Comparison of ENCODE assay signal across 8 mouse cellular contexts in the genomic region with DNA sequence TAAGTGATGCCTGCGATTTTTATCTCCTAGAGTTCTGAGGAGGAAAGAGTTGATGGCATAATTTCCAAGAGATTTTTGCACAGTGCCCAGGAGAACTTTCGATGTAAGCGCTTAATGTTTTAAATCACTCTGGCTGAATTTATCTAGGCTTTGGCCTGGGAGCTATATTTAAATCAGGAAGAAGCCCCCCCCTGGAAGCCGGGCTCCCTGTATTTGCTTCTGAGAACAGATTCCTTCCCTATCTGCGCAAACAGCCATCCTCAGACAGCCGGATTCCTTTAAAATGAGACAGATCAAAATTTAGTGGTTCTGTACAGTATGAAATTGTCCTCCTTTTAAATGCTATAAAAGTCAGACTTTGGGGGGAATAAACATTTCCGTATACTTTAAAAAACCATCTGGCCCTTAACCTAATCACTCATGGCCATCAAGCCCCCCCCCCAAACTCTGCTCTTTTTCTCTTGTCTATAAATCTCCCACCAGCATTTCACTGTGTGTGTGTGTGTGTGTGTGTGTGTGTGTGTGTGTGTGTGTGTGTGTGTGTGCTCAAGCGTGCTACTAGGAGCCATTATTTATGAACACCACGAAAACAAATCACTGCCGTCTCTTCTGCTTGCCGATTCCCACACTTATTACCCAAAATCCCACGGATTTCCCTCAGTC. TPM values are rescaled to one million over a fixed set of nuclear protein-coding genes. Genes with fewer than 3 reads are reported as not detected.
DNase-seq lines count a peak whose midpoint lies in the region; ATAC-seq and TF ChIP-seq lines count a peak whose summit lies in the region.
"Had no signal": no experiment of that assay in that cellular context is flagged by ENCODE, and none has a peak within 500 bp of the region (broad histone marks: within the 10 kb centered on the region; RNA-seq: fewer than 3 reads in every experiment).

No protein-coding gene starts in this region.

- H3K27ac ChIP-seq in lung, embryonic 16.5 days (ENCODE audit: low read length) = peak overlapping the region; percentile 85
- no peak overlapping the region for H3K27ac ChIP-seq in hindbrain, embryonic 13.5 days
- H3K27ac ChIP-seq in liver, embryonic 14.5 days = no peak overlapping the region
- H3K27ac ChIP-seq in stomach, embryonic 16.5 days (ENCODE audit: low read length) = 0 out of 2 replicates have a peak overlapping the region, but pooled peaks have one; percentile 22

- TF ChIP-seq EP300 in liver, embryonic 14.5 days (IDR thresholded peaks at IDR 0.05; ENCODE audit: low read depth) = no peak

- WGBS in lung, embryonic 16.5 days = 28% methylated on average over 12 of the region's 12 CpGs
- WGBS in hindbrain, embryonic 13.5 days = 54% methylated on average over 12 of the region's 12 CpGs
- 51% methylated on average over 12 of the region's 12 CpGs for WGBS in liver, embryonic 14.5 days (ENCODE audit: insufficient replicate concordance)
- 26% methylated on average over 12 of the region's 12 CpGs for WGBS in stomach, embryonic 16.5 days

- peaks cover 15% of the 10 kb centered on the region for H3K4me1 ChIP-seq in lung, embryonic 16.5 days (replicated peaks; ENCODE audit: control insufficient read depth, insufficient read depth, low read length)
- peaks cover 16% of the 10 kb centered on the region for H3K4me1 ChIP-seq in hindbrain, embryonic 13.5 days (replicated peaks)
- no peaks in the 10 kb centered on the region for H3K4me1 ChIP-seq in liver, embryonic 14.5 days (replicated peaks; ENCODE audit: control insufficient read depth in 2 of 2, insufficient read depth in 2 of 2, low read length in 1 of 2)
- H3K4me1 ChIP-seq in stomach, embryonic 16.5 days (ENCODE audit: control insufficient read depth, insufficient read depth, low read length) = peaks cover 5% of the 10 kb centered on the region; the same call in 1 of the 2 replicates

- peak overlapping the region; percentile 90 for H3K4me3 ChIP-seq in lung, embryonic 16.5 days (ENCODE audit: low read length)
- no peak overlapping the region for H3K4me3 ChIP-seq in hindbrain, embryonic 13.5 days
- H3K4me3 ChIP-seq in liver, embryonic 14.5 days (ENCODE audit: insufficient read depth in 1 of 2, low read depth in 2 of 2, low read length in 2 of 2) = 0 out of 4 replicates have a peak overlapping the region, but pooled peaks of 1 of the 2 experiments have one; percentile 32
- peak overlapping the region; percentile 85 for H3K4me3 ChIP-seq in stomach, embryonic 16.5 days (replicated peaks; ENCODE audit: low read length)

- peak overlapping the region; percentile 87 for H3K9ac ChIP-seq in lung, embryonic 16.5 days (ENCODE audit: low read length)
- H3K9ac ChIP-seq in hindbrain, embryonic 13.5 days = no peak overlapping the region
- no peak overlapping the region for H3K9ac ChIP-seq in liver, embryonic 14.5 days (replicated peaks)
- H3K9ac ChIP-seq in stomach, embryonic 16.5 days (ENCODE audit: low read length) = peak overlapping the region; percentile 83

- DNase-seq in lung, postnatal 25 days (ENCODE audit: low spot score) = no peak
- DNase-seq in liver, embryonic 14.5 days (ENCODE audit: low read depth in 3 of 3, low spot score in 3 of 3) = no peak
- no peak for DNase-seq in layer of hippocampus, adult 18-20 months (ENCODE audit: low spot score in 2 of 2)
- DNase-seq in MN1 (ENCODE audit: low spot score) = no peak
- DNase-seq: cerebellum, postnatal 25 days had no signal

- H3K9me3 ChIP-seq in lung, embryonic 16.5 days (ENCODE audit: control insufficient read depth, low read length) = no peaks in the 10 kb centered on the region
- no peaks in the 10 kb centered on the region for H3K9me3 ChIP-seq in hindbrain, embryonic 13.5 days
- no peaks in the 10 kb centered on the region for H3K9me3 ChIP-seq in liver, embryonic 14.5 days (ENCODE audit: control insufficient read depth, low read length)
- H3K9me3 ChIP-seq in stomach, embryonic 16.5 days (replicated peaks; ENCODE audit: control insufficient read depth, low read length) = no peaks in the 10 kb centered on the region

- H3K36me3 ChIP-seq in lung, embryonic 16.5 days (ENCODE audit: control insufficient read depth, insufficient read depth, low read length) = no peaks in the 10 kb centered on the region
- no peaks in the 10 kb centered on the region for H3K36me3 ChIP-seq in hindbrain, embryonic 13.5 days
- no peaks in the 10 kb centered on the region for H3K36me3 ChIP-seq in liver, embryonic 14.5 days (replicated peaks; ENCODE audit: control insufficient read depth, insufficient read depth, low read depth)
- H3K36me3 ChIP-seq in stomach, embryonic 16.5 days (ENCODE audit: control insufficient read depth, insufficient read depth, low read length) = no peaks in the 10 kb centered on the region

- H3K27me3 ChIP-seq in lung, embryonic 16.5 days (ENCODE audit: control insufficient read depth, insufficient read depth, low read depth, low read length) = no peaks in the 10 kb centered on the region
- peaks cover 8% of the 10 kb centered on the region for H3K27me3 ChIP-seq in hindbrain, embryonic 13.5 days
- H3K27me3 ChIP-seq in liver, embryonic 14.5 days (ENCODE audit: control insufficient read depth, insufficient read depth, low read length) = peaks cover 21% of the 10 kb centered on the region
- H3K27me3 ChIP-seq in stomach, embryonic 16.5 days (ENCODE audit: control insufficient read depth, insufficient read depth, low read length) = peaks cover 4% of the 10 kb centered on the region; the same call in 1 of the 2 replicates

- no peak for ATAC-seq in lung, embryonic 16.5 days (ENCODE audit: low read depth)
- ATAC-seq in hindbrain, embryonic 13.5 days (ENCODE audit: low FRiP score) = no peak
- no peak for ATAC-seq in liver, embryonic 14.5 days (ENCODE audit: insufficient read depth)
- no peak for ATAC-seq in stomach, embryonic 16.5 days (ENCODE audit: insufficient read depth, low FRiP score)

- TF ChIP-seq CTCF in liver, embryonic 14.5 days (IDR thresholded peaks at IDR 0.05; ENCODE audit: low read depth) = no peak

- H3K4me2 ChIP-seq in lung, embryonic 16.5 days (ENCODE audit: low read depth, low read length) = peak overlapping the region; percentile 95
- H3K4me2 ChIP-seq in hindbrain, embryonic 13.5 days = peak overlapping the region; percentile 93
- H3K4me2 ChIP-seq in liver, embryonic 14.5 days (ENCODE audit: low read depth) = peak overlapping the region; percentile 61
- peak overlapping the region; percentile 98 for H3K4me2 ChIP-seq in stomach, embryonic 16.5 days (ENCODE audit: low read depth, low read length)

RNA-seq across cellular contexts. Expression of gene Sox5, which starts 1.7 kb away (rescaled TPM):
- polyA plus RNA-seq in lung, embryonic 16.5 days (2015; fragmentation: Nextera tagmentation; extraction: Ambion mirVana) = 22.9 and 23.6 TPM in 2 replicates
- polyA plus RNA-seq in hindbrain, embryonic 13.5 days (2015; fragmentation: Nextera tagmentation; extraction: Ambion mirVana) = 27.7 and 37.7 TPM in 2 replicates
- polyA plus RNA-seq in liver, embryonic 14.5 days (2012; rRNA removed) = 0.68 and 1.6 TPM in 2 replicates
- polyA plus RNA-seq in liver, embryonic 14.5 days (2014; fragmentation: Nextera tagmentation; extraction: Ambion mirVana) = 1.7 and 2.4 TPM in 2 replicates
- polyA plus RNA-seq in stomach, embryonic 16.5 days (2015; fragmentation: Nextera tagmentation; extraction: Ambion mirVana) = 25.8 and 28.6 TPM in 2 replicates
- total RNA-seq in layer of hippocampus, adult 18-20 months (2021) = 10 to 100 TPM; 31.3 to 37.0 TPM

Comparison
In these comparisons a context has a peak if more than half of its experiments do, and no peak if none do; other contexts are left out.
1. H3K27ac ChIP-seq: peak in lung, embryonic 16.5 days (single experiment) and stomach, embryonic 16.5 days (single experiment); none in hindbrain, embryonic 13.5 days (single experiment) and liver, embryonic 14.5 days (single experiment).
2. H3K9ac ChIP-seq: peak in lung, embryonic 16.5 days (single experiment) and stomach, embryonic 16.5 days (single experiment); none in hindbrain, embryonic 13.5 days (single experiment) and liver, embryonic 14.5 days (single experiment).
3. Peak in every context shown above with its lines, with median percentiles within 50 percentile points of each other: H3K4me2 ChIP-seq.